ENCODE assay signal across 23 mouse cellular contexts in the genomic region with DNA sequence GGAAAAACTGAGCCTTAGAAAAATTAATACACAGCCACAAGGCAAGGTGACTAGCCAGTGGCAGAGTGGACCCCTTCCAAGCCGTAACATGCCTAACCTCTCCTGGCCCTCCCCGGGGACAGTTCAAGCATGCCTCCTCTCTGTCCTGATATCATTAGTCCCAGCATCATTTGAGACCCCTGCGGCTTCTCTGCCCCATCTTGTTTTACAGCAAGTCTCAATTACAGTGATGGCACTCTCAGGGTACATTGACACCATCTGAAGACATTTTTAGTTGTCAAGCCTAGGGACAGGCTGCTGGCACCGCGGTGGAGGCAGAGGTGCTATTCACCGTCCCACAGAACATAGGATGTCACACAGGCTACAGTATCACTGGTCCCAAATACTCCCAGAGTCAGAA.
"Had no signal": no experiment of that assay in that cellular context is flagged by ENCODE, and none has a peak within 500 bp of the region (broad histone marks: within the 10 kb centered on the region; RNA-seq: fewer than 3 reads in every experiment).

No protein-coding gene starts in this region.

- ATAC-seq: hindbrain, embryonic 16.5 days; inflammation-experienced regulatory T-cells, adult 6 months; intestine, embryonic 15.5 days; intestine, postnatal 0 days had no signal

- H3K27ac ChIP-seq: hindbrain, embryonic 10.5 days; hindbrain, embryonic 12.5 days; hindbrain, embryonic 14.5 days; intestine, embryonic 15.5 days; layer of hippocampus, adult 2 months; left cerebral cortex, adult 2 months; limb, embryonic 10.5 days; limb, embryonic 12.5 days had no signal

- H3K9me3 ChIP-seq: heart, embryonic 10.5 days; heart, embryonic 12.5 days; hindbrain, embryonic 10.5 days; hindbrain, embryonic 12.5 days; intestine, embryonic 15.5 days; limb, embryonic 10.5 days; limb, embryonic 12.5 days had no signal

- H3K4me3 ChIP-seq: heart, embryonic 10.5 days; heart, embryonic 12.5 days; hindbrain, embryonic 10.5 days; hindbrain, embryonic 12.5 days; intestine, embryonic 15.5 days; layer of hippocampus, adult 2 months; left cerebral cortex, adult 2 months; limb, embryonic 10.5 days; limb, embryonic 12.5 days had no signal

- DNase-seq: gastrocnemius, postnatal 14 days; heart, adult 18-20 months; heart, postnatal 10 days; heart, postnatal 4 days; kidney, adult 18-20 months; kidney, adult 8-10 months; kidney, postnatal 10 days; kidney, postnatal 25 days; kidney, postnatal 4 days; liver had no signal

- H3K36me3 ChIP-seq: heart, embryonic 10.5 days; heart, embryonic 12.5 days; hindbrain, embryonic 10.5 days; hindbrain, embryonic 12.5 days; intestine, embryonic 15.5 days; limb, embryonic 10.5 days; limb, embryonic 12.5 days had no signal
